Mouse (Mus musculus): ENCODE data around the gene Gm7361.

DNA sequence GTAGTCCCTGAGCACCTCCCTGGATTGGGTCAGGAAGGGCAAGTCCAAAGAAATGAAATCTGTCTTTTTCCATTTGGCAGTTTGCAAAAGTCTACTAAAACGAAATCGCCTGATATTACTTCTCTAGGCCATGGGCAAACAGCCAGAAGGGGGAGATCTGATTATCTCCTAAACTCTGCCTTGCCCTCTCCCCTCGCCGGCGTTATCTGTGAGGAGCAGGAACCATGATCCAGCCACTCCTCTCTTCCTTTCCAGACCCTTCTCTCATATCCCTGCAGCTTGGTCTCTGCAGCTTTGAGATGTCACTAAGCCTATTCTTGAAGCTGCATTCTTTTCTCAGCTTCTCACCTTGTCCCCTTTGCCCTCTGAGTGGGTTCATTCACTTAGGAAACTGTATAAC is 22.9 kb downstream of the Gm7361 start:
- TF ChIP-seq POLR2A (IDR thresholded peaks at IDR 0.05; ENCODE audit: extremely low read depth, insufficient read depth, low read length) (no peak), CTCF (IDR thresholded peaks at IDR 0.05; ENCODE audit: low read depth, low read length) (no peak)
